Mouse (Mus musculus): ENCODE measurements at regions not wholly inside any gene's neighbourhood (a gene's known extent, or its start where the extent isn't known, plus 50 kb on each side); places are given as distances from the start of the nearest gene placed in this dataset.
A peak's percentile ranks its signal among the peaks of the same experiment; 100 is the strongest.

DNA sequence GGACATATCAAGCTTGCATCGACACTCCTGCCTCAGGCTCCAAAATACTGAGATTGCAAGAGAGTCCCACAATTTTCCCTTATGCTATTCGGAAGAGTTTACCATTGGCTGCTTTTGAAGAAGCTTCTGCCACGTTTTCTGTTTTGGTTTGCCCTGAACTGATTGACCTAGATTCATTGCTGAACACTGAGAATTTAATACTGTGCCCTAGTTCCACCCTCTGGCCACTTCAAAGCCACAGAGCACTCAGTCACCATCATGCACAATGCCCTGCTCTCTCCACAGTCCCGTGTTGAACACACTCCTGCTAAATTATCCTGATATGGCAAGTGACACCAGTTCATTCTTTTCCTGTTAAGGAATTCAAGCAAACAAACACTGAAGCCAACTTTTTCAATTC, 441.7 kb upstream of the Lrfn5 start:
- DNase-seq (ENCODE audit: low read depth, low spot score), result peak; percentile 11

Data from brain, adult 2 months (tissue).